Mouse (Mus musculus) stomach, embryonic 16.5 days (tissue): ENCODE measurements at regions not wholly inside any gene's neighbourhood (a gene's known extent, or its start where the extent isn't known, plus 50 kb on each side); places are given as distances from the start of the nearest gene placed in this dataset.
"Not testable (repeated sequence)": the region's sequence is repeated elsewhere in the genome, so short reads cannot be mapped to it uniquely, and the experiment has no call there.

Source experiments
- ATAC-seq: fragments of 200-750 bp; cut with Nextera tagmentation; 2 replicates; pipeline ENCODE4 v1.8.0; 2017; ENCODE audit warnings: moderate number of reproducible peaks, moderate TSS enrichment; ENCODE audit not compliant: insufficient read depth, low FRiP score
- H3K27ac ChIP-seq: fragments of 300-500 bp; sonication (generic); 2 replicates; pipeline ENCODE4 v1.5.1; 2014; ENCODE audit warnings: low read length
- H3K27me3 ChIP-seq: fragments of 300-500 bp; sonication (generic); 2 replicates; pipeline ENCODE4 v1.6.1; 2014; ENCODE audit warnings: low read length, control low read depth, mixed read lengths; ENCODE audit not compliant: control insufficient read depth, insufficient read depth
- H3K36me3 ChIP-seq: fragments of 300-500 bp; sonication (generic); 2 replicates; pipeline ENCODE4 v1.6.1; 2014; ENCODE audit warnings: low read length; ENCODE audit not compliant: control insufficient read depth, insufficient read depth
- H3K4me1 ChIP-seq: fragments of 300-500 bp; sonication (generic); 2 replicates; pipeline ENCODE4 v1.6.1; 2014; ENCODE audit warnings: low read length, control low read depth, mixed read lengths; ENCODE audit not compliant: control insufficient read depth, insufficient read depth
- H3K4me2 ChIP-seq: fragments of 300-500 bp; sonication (generic); 2 replicates; pipeline ENCODE4 v1.6.1; 2014; ENCODE audit warnings: low read depth, low read length, mixed read lengths
- H3K4me3 ChIP-seq: fragments of 300-500 bp; sonication (generic); replicated peaks from 2 replicates; pipeline ENCODE4 v1.5.1; 2014; ENCODE audit warnings: mild to moderate bottlenecking, low read length
- H3K9ac ChIP-seq: fragments of 300-500 bp; sonication (generic); 2 replicates; pipeline ENCODE4 v1.6.1; 2014; ENCODE audit warnings: low read length
- H3K9me3 ChIP-seq: fragments of 300-500 bp; sonication (generic); replicated peaks from 2 replicates; pipeline ENCODE4 v1.6.1; 2016; ENCODE audit warnings: low read length, control low read depth; ENCODE audit not compliant: control insufficient read depth
- WGBS: fragments of 180-500 bp; shearing (Covaris S2); extraction: QIAGEN DNeasy Blood & Tissue Kit; methylation state at CpG from one replicate; pipeline ENCODE4 v1.1.7; 2014; 5-methylcytosine and 5-hydroxymethylcytosine counted together

DNA sequence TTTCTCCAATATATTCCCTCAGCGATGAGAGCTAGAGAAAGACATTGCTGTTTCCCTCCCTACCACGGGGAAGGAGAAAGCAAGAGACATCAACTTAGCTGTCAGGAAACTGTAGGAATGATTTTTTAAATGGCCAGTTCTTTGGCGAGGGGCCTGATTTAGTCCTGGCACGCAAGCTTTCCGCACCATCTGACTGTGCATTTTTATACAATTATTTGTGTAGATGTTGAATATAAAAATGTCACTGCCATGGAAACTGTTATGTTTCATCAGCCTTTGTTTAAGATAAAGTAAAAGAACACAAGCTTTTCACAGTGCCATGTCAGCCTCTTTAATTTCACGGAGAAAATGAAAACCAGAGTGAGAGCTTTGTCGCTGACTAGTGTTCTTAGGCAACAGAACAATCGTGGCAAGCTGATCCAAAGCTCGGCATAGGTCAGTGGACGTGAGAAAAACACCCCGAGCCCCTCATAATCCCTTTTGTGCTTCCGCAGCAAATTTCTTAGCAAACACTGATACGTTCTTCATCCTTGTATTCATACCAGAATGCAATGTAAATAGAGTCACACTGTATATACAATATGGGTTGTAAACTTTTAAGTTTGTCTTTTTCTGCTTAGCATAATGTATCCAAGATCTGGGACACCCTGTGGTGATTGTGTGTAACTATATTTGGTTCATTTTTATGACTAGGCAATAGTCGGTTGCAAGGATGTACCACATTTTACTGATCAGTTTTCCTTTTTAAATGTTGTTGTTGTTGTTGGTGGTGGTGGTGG is 79.9 kb upstream of the Tars start:
- H3K27me3 ChIP-seq, result no peaks in the 10 kb centered on the region
- no peaks in the 10 kb centered on the region for H3K4me1 ChIP-seq
- H3K36me3 ChIP-seq, result no peaks in the 10 kb centered on the region
- H3K4me2 ChIP-seq, result no peak overlapping the region
- H3K9ac ChIP-seq, result no peak overlapping the region
- H3K9me3 ChIP-seq, result no peaks in the 10 kb centered on the region
- 64% methylated on average over 14 of the region's 14 CpGs for WGBS
- H3K4me3 ChIP-seq, result no peak overlapping the region
- ATAC-seq, result no peak
- no peak overlapping the region for H3K27ac ChIP-seq

GRCm38 (mm10) chr15:11476248-11476647 is 76.8 kb upstream of the Tars start:
- Histone ChIP-seq H3K4me3 (no peak overlapping the region), H3K9me3 (no peaks in the 10 kb centered on the region), H3K4me1 (no peaks in the 10 kb centered on the region), H3K36me3 (no peaks in the 10 kb centered on the region), H3K9ac (no peak overlapping the region), H3K4me2 (no peak overlapping the region), H3K27me3 (no peaks in the 10 kb centered on the region), H3K27ac (no peak overlapping the region)
- ATAC-seq, result no peak
- WGBS, result 66% methylated on average over 3 of the region's 3 CpGs

DNA sequence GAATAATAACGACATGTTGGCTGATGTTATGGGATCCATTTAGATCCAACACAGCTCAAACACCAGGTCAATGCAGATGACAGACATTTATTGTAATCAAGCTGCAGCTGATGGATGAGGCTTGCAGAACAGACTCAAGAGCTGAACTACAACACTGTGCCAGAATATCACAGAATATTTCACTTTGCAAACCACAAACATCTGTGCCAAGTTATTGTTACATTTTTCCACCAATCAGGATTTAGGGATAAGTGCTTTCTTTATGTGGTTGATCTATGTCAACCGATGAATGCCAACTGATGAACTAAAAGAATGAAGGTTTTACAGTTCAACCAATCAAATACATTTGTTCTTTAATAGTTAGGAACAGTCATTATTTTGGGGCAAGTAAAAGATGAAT is 63.9 kb upstream of the Tars start:
- H3K4me2 ChIP-seq, result no peak overlapping the region
- H3K27ac ChIP-seq, result no peak overlapping the region
- H3K4me3 ChIP-seq, result no peak overlapping the region
- no peak for ATAC-seq
- H3K9me3 ChIP-seq, result no peaks in the 10 kb centered on the region
- 82% methylated on average over 2 of the region's 2 CpGs for WGBS
- no peaks in the 10 kb centered on the region for H3K27me3 ChIP-seq
- no peaks in the 10 kb centered on the region for H3K4me1 ChIP-seq
- H3K9ac ChIP-seq, result no peak overlapping the region
- H3K36me3 ChIP-seq, result no peaks in the 10 kb centered on the region

DNA sequence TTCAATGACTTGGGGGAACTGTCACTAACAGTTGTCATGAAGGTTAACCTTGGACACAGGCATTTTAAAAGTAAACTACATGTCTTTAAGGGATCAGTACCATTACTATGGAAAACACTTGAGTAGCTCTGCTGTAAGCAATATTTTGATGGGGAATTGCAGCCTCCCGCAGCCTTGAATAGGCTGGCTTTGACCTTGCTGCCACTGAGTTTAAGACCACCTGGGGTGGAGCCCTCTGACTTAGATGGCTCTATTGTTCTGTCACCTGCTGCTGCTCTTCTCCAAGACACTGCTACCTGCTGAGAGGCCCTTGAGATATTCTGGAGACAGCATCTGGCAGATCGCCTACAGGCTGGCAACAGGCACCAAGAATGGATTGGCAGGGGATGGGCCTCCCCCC is 62.1 kb upstream of the Tars start:
- not testable (repeated sequence) for H3K9me3 ChIP-seq, H3K27ac ChIP-seq, H3K36me3 ChIP-seq, H3K4me1 ChIP-seq, H3K27me3 ChIP-seq, H3K4me2 ChIP-seq, H3K9ac ChIP-seq, ATAC-seq, H3K4me3 ChIP-seq
- 78% methylated on average over 2 of the region's 2 CpGs for WGBS

GRCm38 (mm10) chr15:11459306-11459705 is 59.8 kb upstream of the Tars start:
- WGBS, result 95% methylated on average over 2 of the region's 2 CpGs
- Histone ChIP-seq H3K4me3 (no peak overlapping the region), H3K9ac (no peak overlapping the region), H3K4me1 (no peaks in the 10 kb centered on the region), H3K36me3 (no peaks in the 10 kb centered on the region), H3K4me2 (no peak overlapping the region), H3K27me3 (no peaks in the 10 kb centered on the region), H3K9me3 (no peaks in the 10 kb centered on the region), H3K27ac (no peak overlapping the region)
- ATAC-seq, result no peak

- Histone ChIP-seq H3K9ac (no peak overlapping the region), H3K27ac (no peak overlapping the region)
- no peak for ATAC-seq
Observed at GRCm38 (mm10) chr15:11457278-11457677, 57.8 kb upstream of the Tars start.

GRCm38 (mm10) chr15:11455982-11456381 is 56.5 kb upstream of the Tars start:
- no peak overlapping the region for H3K9ac ChIP-seq
- no peaks in the 10 kb centered on the region for H3K4me1 ChIP-seq
- WGBS, result 80% methylated on average over 6 of the region's 6 CpGs
- H3K27ac ChIP-seq, result no peak overlapping the region
- ATAC-seq, result no peak
- no peaks in the 10 kb centered on the region for H3K27me3 ChIP-seq
- no peak overlapping the region for H3K4me2 ChIP-seq
- H3K9me3 ChIP-seq, result no peaks in the 10 kb centered on the region; the same call in 1 of the 2 replicates
- H3K4me3 ChIP-seq, result no peak overlapping the region
- H3K36me3 ChIP-seq, result no peaks in the 10 kb centered on the region

More at GRCm38 (mm10) chr15:11457278-11457677, 57.8 kb upstream of the Tars start:
- WGBS, result 72% methylated on average over 8 of the region's 8 CpGs
- Histone ChIP-seq H3K36me3 (no peaks in the 10 kb centered on the region), H3K27me3 (no peaks in the 10 kb centered on the region), H3K9me3 (no peaks in the 10 kb centered on the region; the same call in 1 of the 2 replicates), H3K4me3 (no peak overlapping the region), H3K4me2 (no peak overlapping the region), H3K4me1 (no peaks in the 10 kb centered on the region)

GRCm38 (mm10) chr15:11455366-11455785 is 55.9 kb upstream of the Tars start:
- H3K27me3 ChIP-seq, result no peaks in the 10 kb centered on the region
- H3K4me2 ChIP-seq, result no peak overlapping the region
- H3K9ac ChIP-seq, result no peak overlapping the region
- no peaks in the 10 kb centered on the region; the same call in 1 of the 2 replicates for H3K9me3 ChIP-seq
- no peak overlapping the region for H3K4me3 ChIP-seq
- WGBS, result 54% methylated on average over 11 of the region's 11 CpGs
- no peaks in the 10 kb centered on the region for H3K4me1 ChIP-seq
- no peak for ATAC-seq
- H3K27ac ChIP-seq, result peak overlapping the region; percentile 29; the same call in 1 of the 2 replicates
- H3K36me3 ChIP-seq, result no peaks in the 10 kb centered on the region

- no peaks in the 10 kb centered on the region for H3K27me3 ChIP-seq
- H3K4me2 ChIP-seq, result no peak overlapping the region
- no peak overlapping the region for H3K27ac ChIP-seq
- ATAC-seq, result no peak
- H3K36me3 ChIP-seq, result no peaks in the 10 kb centered on the region
- 82% methylated on average over 1 of the region's 1 CpGs for WGBS
- no peaks in the 10 kb centered on the region for H3K4me1 ChIP-seq
- no peak overlapping the region for H3K9ac ChIP-seq
- no peaks in the 10 kb centered on the region; the same call in 1 of the 2 replicates for H3K9me3 ChIP-seq
- H3K4me3 ChIP-seq, result no peak overlapping the region
Observed at GRCm38 (mm10) chr15:11453997-11454396, 54.5 kb upstream of the Tars start.
